Mouse (Mus musculus): Measurements from ENCODE around the gene Ttll9.
A peak's percentile ranks its signal among the peaks of the same experiment; 100 is the strongest.

Gene Ttll9

GRCm38 (mm10) chr2:152942898-152943515 is 19.3 kb upstream of the Ttll9 start:
- DNase-seq, result no peak

- no peak for DNase-seq
Measured at GRCm38 (mm10) chr2:152943568-152943967, 18.7 kb upstream of the Ttll9 start.

- no peak for DNase-seq
Measured at GRCm38 (mm10) chr2:152944013-152944412, 18.3 kb upstream of the Ttll9 start.

- DNase-seq, result peak; percentile 41
Measured at GRCm38 (mm10) chr2:152947098-152947497, 15.2 kb upstream of the Ttll9 start.

- no peak for DNase-seq
Measured at GRCm38 (mm10) chr2:152948438-152949020, 13.8 kb upstream of the Ttll9 start.

GRCm38 (mm10) chr2:152950358-152951064 is 11.8 kb upstream of the Ttll9 start:
- DNase-seq, result no peak

GRCm38 (mm10) chr2:152951065-152951849 is 11.0 kb upstream of the Ttll9 start, which contains the start of gene Dusp15:
TSS of gene Dusp15 (minus strand) at chr2:152951698.
- peak; percentile 27 for DNase-seq

- DNase-seq, result no peak
Measured at GRCm38 (mm10) chr2:152951850-152952720, 10.2 kb upstream of the Ttll9 start.

- DNase-seq, result peak; percentile 54
Measured at GRCm38 (mm10) chr2:152958116-152958515, 4.2 kb upstream of the Ttll9 start.

GRCm38 (mm10) chr2:152965555-152965954 is 3.3 kb downstream of the Ttll9 start:
- DNase-seq, result no peak

GRCm38 (mm10) chr2:152976991-152977390 is 14.7 kb downstream of the Ttll9 start:
- no peak for DNase-seq

- DNase-seq, result no peak
Measured at GRCm38 (mm10) chr2:152985582-152985981, 23.3 kb downstream of the Ttll9 start.

GRCm38 (mm10) chr2:152991529-152991928 is 29.2 kb downstream of the Ttll9 start:
- peak; percentile 45 for DNase-seq

GRCm38 (mm10) chr2:152997046-152997445 is 34.8 kb downstream of the Ttll9 start:
- DNase-seq, result no peak

GRCm38 (mm10) chr2:153002492-153003248 is 40.4 kb downstream of the Ttll9 start:
- no peak for DNase-seq

GRCm38 (mm10) chr2:153003681-153004338 is 41.5 kb downstream of the Ttll9 start:
- no peak for DNase-seq

GRCm38 (mm10) chr2:153005981-153006380 is 43.7 kb downstream of the Ttll9 start:
- DNase-seq, result no peak

- no peak for DNase-seq
Measured at GRCm38 (mm10) chr2:153009192-153009973, 47.1 kb downstream of the Ttll9 start.

GRCm38 (mm10) chr2:153013724-153014515 is 51.6 kb downstream of the Ttll9 start:
- DNase-seq, result no peak
